Mouse (Mus musculus) limb, embryonic 13.5 days (tissue): ENCODE results near the gene Sidt2. TPM values are rescaled to one million over a fixed set of nuclear protein-coding genes. Genes with fewer than 3 reads are reported as not detected.

Source experiments
- ATAC-seq: fragments of 200-750 bp; cut with Nextera tagmentation; 2 replicates; pipeline ENCODE4 v1.8.0; 2017; ENCODE audit warnings: low read depth, moderate number of reproducible peaks, moderate TSS enrichment; ENCODE audit not compliant: low FRiP score
- H3K27ac ChIP-seq: fragments of 300-500 bp; sonication (generic); 2 replicates; pipeline ENCODE4 v1.5.1; 2015; ENCODE audit warnings: inconsistent platforms, mild to moderate bottlenecking, moderate library complexity
- H3K27me3 ChIP-seq: fragments of 300-500 bp; sonication (generic); 2 replicates; pipeline ENCODE4 v1.6.1; 2015; ENCODE audit warnings: mild to moderate bottlenecking, inconsistent platforms
- H3K36me3 ChIP-seq: fragments of 300-500 bp; sonication (generic); 2 replicates; pipeline ENCODE4 v1.6.1; 2015; ENCODE audit warnings: inconsistent platforms, mild to moderate bottlenecking, moderate library complexity
- H3K4me1 ChIP-seq: fragments of 300-500 bp; sonication (generic); 2 replicates; pipeline ENCODE4 v1.6.1; 2015; ENCODE audit warnings: inconsistent platforms
- H3K4me2 ChIP-seq: fragments of 300-500 bp; sonication (generic); replicated peaks from 2 replicates; pipeline ENCODE4 v1.6.1; 2015; ENCODE audit warnings: inconsistent platforms, mild to moderate bottlenecking, moderate library complexity
- H3K4me3 ChIP-seq: fragments of 300-500 bp; sonication (generic); 2 replicates; pipeline ENCODE4 v1.5.1; 2015; ENCODE audit warnings: moderate library complexity, mild to moderate bottlenecking, inconsistent platforms
- H3K9ac ChIP-seq: fragments of 300-500 bp; sonication (generic); 2 replicates; pipeline ENCODE4 v1.6.1; 2015; ENCODE audit warnings: mild to moderate bottlenecking, inconsistent platforms
- H3K9me3 ChIP-seq: fragments of 300-500 bp; sonication (generic); 2 replicates; pipeline ENCODE4 v1.6.1; 2016; ENCODE audit warnings: inconsistent platforms
- WGBS: fragments of 180-500 bp; shearing (Covaris S2); methylation state at CpG from one replicate; pipeline ENCODE4 v1.1.7; 2015; 5-methylcytosine and 5-hydroxymethylcytosine counted together
- microRNA-seq: library from miRNA; unstranded; fragments of <30 nt; microRNA quantifications from one replicate; pipeline ENCODE4, GENCODE M21; 2016
- polyA plus RNA-seq: library from polyadenylated mRNA; unstranded; fragments of >200 nt; fragmentation: Nextera tagmentation; extraction: Ambion mirVana; gene quantifications from 2 replicates; pipeline ENCODE4 v1.2.1, GENCODE M21; 2015

The Sidt2 gene
- polyA plus RNA-seq, 1 experiment from 2014 or later, result 40.0 TPM

DNA sequence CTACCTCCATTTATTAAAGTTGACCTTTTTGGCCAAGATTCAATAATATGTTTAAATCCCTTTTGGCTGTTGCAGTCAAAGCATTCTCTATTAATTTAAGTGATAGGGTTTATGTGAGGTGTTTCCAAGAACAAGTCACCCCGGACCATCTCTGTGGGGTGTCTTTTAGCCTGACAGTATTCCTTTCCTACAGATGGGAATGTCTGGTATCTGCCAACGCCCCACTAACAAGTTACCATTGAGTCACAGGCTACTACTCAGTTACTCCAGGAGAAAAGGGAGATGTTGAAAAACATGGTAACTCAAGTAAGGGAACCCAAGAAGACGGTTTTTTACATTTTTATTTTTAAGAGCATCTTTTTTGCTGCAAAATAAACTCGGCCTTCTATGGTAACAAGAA lies 49.9 kb downstream of the Sidt2 start:
- ATAC-seq, result no peak
- 54% methylated on average over 4 of the region's 4 CpGs for WGBS
- H3K4me1 ChIP-seq, result peaks cover 24% of the 10 kb centered on the region
- no peaks in the 10 kb centered on the region for H3K9me3 ChIP-seq
- no peaks in the 10 kb centered on the region for H3K27me3 ChIP-seq
- peak overlapping the region; percentile 80 for H3K4me2 ChIP-seq
- peaks cover 40% of the 10 kb centered on the region for H3K36me3 ChIP-seq
- peak overlapping the region; percentile 83 for H3K4me3 ChIP-seq
- H3K9ac ChIP-seq, result peak overlapping the region; percentile 92
- peak overlapping the region; percentile 87; the same call in 1 of the 2 replicates for H3K27ac ChIP-seq

DNA sequence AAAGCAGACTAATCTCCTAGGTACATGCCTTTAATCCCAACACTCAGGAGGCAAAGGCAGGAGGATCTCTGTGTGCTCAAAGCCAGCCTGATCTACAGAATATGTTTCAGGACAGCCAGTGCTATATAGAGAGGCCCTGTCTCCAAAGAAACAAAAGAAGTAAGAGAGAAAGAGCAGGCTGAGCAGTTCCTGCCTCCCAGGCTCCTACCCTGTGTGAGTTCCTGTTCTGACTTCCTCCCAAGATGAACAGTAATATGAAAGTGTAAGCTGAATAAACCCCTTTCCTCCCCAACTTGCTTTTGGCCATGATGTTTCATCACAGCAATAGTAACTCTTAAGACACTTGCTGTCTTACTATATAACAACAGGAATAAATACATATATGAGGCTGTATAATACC lies 61.4 kb downstream of the Sidt2 start:
- peaks cover 91% of the 10 kb centered on the region for H3K36me3 ChIP-seq
- H3K27me3 ChIP-seq, result no peaks in the 10 kb centered on the region
- H3K4me1 ChIP-seq, result no peaks in the 10 kb centered on the region
- H3K4me2 ChIP-seq, result no peak overlapping the region
- no peak overlapping the region for H3K4me3 ChIP-seq
- no peak overlapping the region for H3K9ac ChIP-seq
- no peak overlapping the region for H3K27ac ChIP-seq
- H3K9me3 ChIP-seq, result no peaks in the 10 kb centered on the region
- ATAC-seq, result no peak

Small RNA genes lying within 50 kb of the gene (microRNA-seq; reads per million reads assigned to microRNA genes)
- not detected for gene Mir7087

Other genes starting within 250 kb of the Sidt2 start
- gene Cep164, start 126.6 kb downstream of the Sidt2 start, polyA plus RNA-seq, result 31.6 and 37.7 TPM in 2 replicates
- 33.9 and 36.0 TPM in 2 replicates for gene Bace1, start 116.7 kb downstream of the Sidt2 start, polyA plus RNA-seq
- 21.8 and 23.5 TPM in 2 replicates for gene Pcsk7, start 48.8 kb downstream of the Sidt2 start, polyA plus RNA-seq
- 66.7 and 70.6 TPM in 2 replicates for gene Rnf214, start 48.3 kb downstream of the Sidt2 start, polyA plus RNA-seq
- 17.3 and 19.1 TPM in 2 replicates for gene Tagln, start 19.2 kb downstream of the Sidt2 start, polyA plus RNA-seq
- gene Pafah1b2, start 57.4 kb upstream of the Sidt2 start, polyA plus RNA-seq, result 201 and 218 TPM in 2 replicates
- gene Sik3, start 57.6 kb upstream of the Sidt2 start, polyA plus RNA-seq, result 8.2 and 9.4 TPM in 2 replicates